Mouse (Mus musculus) midbrain, embryonic 12.5 days (tissue): ENCODE measurements around the gene Armc7. TPM values are rescaled to one million over a fixed set of nuclear protein-coding genes. Genes with fewer than 3 reads are reported as not detected.
"Not testable (repeated sequence)": the region's sequence is repeated elsewhere in the genome, so short reads cannot be mapped to it uniquely, and the experiment has no call there.

ENCODE experiments used
- ATAC-seq: fragments of 200-750 bp; cut with Nextera tagmentation; 2 replicates; pipeline ENCODE4 v1.8.0; 2017; ENCODE audit warnings: low read depth, moderate TSS enrichment, moderate library complexity; ENCODE audit not compliant: low FRiP score
- H3K27ac ChIP-seq: fragments of 300-500 bp; sonication (generic); replicated peaks from 2 replicates; pipeline ENCODE4 v1.5.1; 2016; ENCODE audit warnings: mild to moderate bottlenecking
- H3K27me3 ChIP-seq: fragments of 300-500 bp; sonication (generic); 2 replicates; pipeline ENCODE4 v1.6.1; 2016; ENCODE audit warnings: mild to moderate bottlenecking
- H3K36me3 ChIP-seq: fragments of 300-500 bp; sonication (generic); 2 replicates; pipeline ENCODE4 v1.6.1; 2016
- H3K4me1 ChIP-seq: fragments of 300-500 bp; sonication (generic); 2 replicates; pipeline ENCODE4 v1.6.1; 2016
- H3K4me2 ChIP-seq: fragments of 300-500 bp; sonication (generic); replicated peaks from 2 replicates; pipeline ENCODE4 v1.6.1; 2016; ENCODE audit warnings: mild to moderate bottlenecking, moderate library complexity
- H3K4me3 ChIP-seq: fragments of 300-500 bp; sonication (generic); 2 replicates; pipeline ENCODE4 v1.5.1; 2016; ENCODE audit warnings: mild to moderate bottlenecking
- H3K9ac ChIP-seq: fragments of 300-500 bp; sonication (generic); replicated peaks from 2 replicates; pipeline ENCODE4 v1.6.1; 2016; ENCODE audit warnings: mild to moderate bottlenecking, moderate library complexity
- H3K9me3 ChIP-seq: fragments of 300-500 bp; sonication (generic); 2 replicates; pipeline ENCODE4 v1.6.1; 2016; ENCODE audit warnings: mild to moderate bottlenecking
- WGBS: fragments of 180-500 bp; shearing (Covaris S2); methylation state at CpG from one replicate; pipeline ENCODE4 v1.1.7; 2016; 5-methylcytosine and 5-hydroxymethylcytosine counted together
- polyA plus RNA-seq: library from polyadenylated mRNA; unstranded; fragments of >200 nt; fragmentation: Nextera tagmentation; extraction: Ambion mirVana; gene quantifications from 2 replicates; pipeline ENCODE4 v1.2.1, GENCODE M21; 2016

The Armc7 gene
- polyA plus RNA-seq, 1 experiment from 2014 or later = 10.3 TPM

- 85% methylated on average over 5 of the region's 5 CpGs for WGBS
- ATAC-seq = no peak
- H3K4me2 ChIP-seq = no peak overlapping the region
- no peak overlapping the region for H3K4me3 ChIP-seq
- no peak overlapping the region for H3K9ac ChIP-seq
- peaks cover 5% of the 10 kb centered on the region for H3K4me1 ChIP-seq
- H3K27ac ChIP-seq = no peak overlapping the region
- H3K27me3 ChIP-seq = no peaks in the 10 kb centered on the region
- peaks cover 6% of the 10 kb centered on the region for H3K36me3 ChIP-seq
- H3K9me3 ChIP-seq = no peaks in the 10 kb centered on the region
These were observed 41.5 kb downstream of the Armc7 start for GRCm38 (mm10) chr11:115516942-115517341.

GRCm38 (mm10) chr11:115518693-115519092 lies 43.2 kb downstream of the Armc7 start:
- ATAC-seq = no peak
- no peak overlapping the region for H3K9ac ChIP-seq
- H3K27ac ChIP-seq = no peak overlapping the region
- H3K4me3 ChIP-seq = no peak overlapping the region
- no peak overlapping the region for H3K4me2 ChIP-seq
- H3K27me3 ChIP-seq = no peaks in the 10 kb centered on the region
- no peaks in the 10 kb centered on the region for H3K9me3 ChIP-seq
- peaks cover 4% of the 10 kb centered on the region; the same call in 1 of the 2 replicates for H3K4me1 ChIP-seq
- 79% methylated on average over 9 of the region's 9 CpGs for WGBS
- H3K36me3 ChIP-seq = peaks cover 16% of the 10 kb centered on the region

GRCm38 (mm10) chr11:115519581-115519980 lies 44.1 kb downstream of the Armc7 start:
- Histone ChIP-seq H3K27ac (no peak overlapping the region), H3K9ac (no peak overlapping the region), H3K36me3 (peaks cover 25% of the 10 kb centered on the region), H3K4me1 (peaks cover 4% of the 10 kb centered on the region; the same call in 1 of the 2 replicates), H3K9me3 (no peaks in the 10 kb centered on the region), H3K4me3 (no peak overlapping the region), H3K27me3 (no peaks in the 10 kb centered on the region), H3K4me2 (no peak overlapping the region)
- WGBS = 92% methylated on average over 3 of the region's 3 CpGs
- ATAC-seq = no peak

GRCm38 (mm10) chr11:115520218-115520617 lies 44.8 kb downstream of the Armc7 start:
- no peak overlapping the region for H3K4me3 ChIP-seq
- H3K27me3 ChIP-seq = no peaks in the 10 kb centered on the region
- ATAC-seq = no peak
- 66% methylated on average over 2 of the region's 2 CpGs for WGBS
- H3K4me2 ChIP-seq = no peak overlapping the region
- peaks cover 31% of the 10 kb centered on the region for H3K36me3 ChIP-seq
- 0 out of 2 replicates have a peak, but pooled peaks cover under 1% of the 10 kb centered on the region for H3K4me1 ChIP-seq
- no peaks in the 10 kb centered on the region for H3K9me3 ChIP-seq
- H3K9ac ChIP-seq = no peak overlapping the region
- H3K27ac ChIP-seq = no peak overlapping the region

GRCm38 (mm10) chr11:115521080-115521479 lies 45.6 kb downstream of the Armc7 start:
- Histone ChIP-seq H3K4me2 (no peak overlapping the region), H3K4me3 (no peak overlapping the region), H3K9ac (no peak overlapping the region), H3K36me3 (peaks cover 39% of the 10 kb centered on the region), H3K27me3 (no peaks in the 10 kb centered on the region), H3K4me1 (no peaks in the 10 kb centered on the region), H3K27ac (no peak overlapping the region), H3K9me3 (no peaks in the 10 kb centered on the region)
- no peak for ATAC-seq
- 87% methylated on average over 4 of the region's 4 CpGs for WGBS

GRCm38 (mm10) chr11:115522238-115522637 lies 46.8 kb downstream of the Armc7 start:
- Histone ChIP-seq H3K4me2 (no peak overlapping the region), H3K27ac (no peak overlapping the region), H3K36me3 (peaks cover 51% of the 10 kb centered on the region), H3K27me3 (no peaks in the 10 kb centered on the region), H3K4me3 (no peak overlapping the region), H3K9me3 (no peaks in the 10 kb centered on the region), H3K4me1 (no peaks in the 10 kb centered on the region), H3K9ac (no peak overlapping the region)
- ATAC-seq = no peak
- 93% methylated on average over 2 of the region's 2 CpGs for WGBS

- Histone ChIP-seq H3K9ac (no peak overlapping the region), H3K36me3 (peaks cover 55% of the 10 kb centered on the region), H3K27me3 (no peaks in the 10 kb centered on the region), H3K27ac (no peak overlapping the region), H3K9me3 (no peaks in the 10 kb centered on the region), H3K4me2 (no peak overlapping the region), H3K4me1 (no peaks in the 10 kb centered on the region), H3K4me3 (no peak overlapping the region)
- no peak for ATAC-seq
- 89% methylated on average over 2 of the region's 2 CpGs for WGBS
These were observed 47.2 kb downstream of the Armc7 start for GRCm38 (mm10) chr11:115522703-115523102.

GRCm38 (mm10) chr11:115526446-115526845 lies 51.0 kb downstream of the Armc7 start:
- not testable (repeated sequence) for H3K4me2 ChIP-seq, H3K9ac ChIP-seq, H3K27ac ChIP-seq, H3K27me3 ChIP-seq, H3K4me3 ChIP-seq, H3K9me3 ChIP-seq, ATAC-seq, H3K4me1 ChIP-seq
- peaks cover 79% of the 10 kb centered on the region for H3K36me3 ChIP-seq
- WGBS = 89% methylated on average over 3 of the region's 3 CpGs

- Histone ChIP-seq H3K4me1 (peaks cover 17% of the 10 kb centered on the region), H3K27me3 (no peaks in the 10 kb centered on the region), H3K4me2 (peak overlapping the region; percentile 69), H3K4me3 (peak overlapping the region; percentile 77), H3K27ac (peak overlapping the region; percentile 100), H3K36me3 (peaks cover 34% of the 10 kb centered on the region), H3K9me3 (no peaks in the 10 kb centered on the region), H3K9ac (peak overlapping the region; percentile 90)
- WGBS = 6% methylated on average over 11 of the region's 11 CpGs
- no peak for ATAC-seq
These were observed 59.4 kb downstream of the Armc7 start for GRCm38 (mm10) chr11:115534759-115535371.

GRCm38 (mm10) chr11:115535401-115536037 lies 60.1 kb downstream of the Armc7 start:
- Histone ChIP-seq H3K4me2 (peak overlapping the region; percentile 69), H3K36me3 (peaks cover 28% of the 10 kb centered on the region), H3K4me1 (peaks cover 17% of the 10 kb centered on the region), H3K9me3 (no peaks in the 10 kb centered on the region), H3K27me3 (no peaks in the 10 kb centered on the region), H3K4me3 (peak overlapping the region; percentile 77), H3K9ac (peak overlapping the region; percentile 90), H3K27ac (peak overlapping the region; percentile 100)
- ATAC-seq = peak; percentile 71
- WGBS = under 1% methylated on average over 53 of the region's 84 CpGs

- no peaks in the 10 kb centered on the region for H3K9me3 ChIP-seq
- peaks cover 17% of the 10 kb centered on the region for H3K4me1 ChIP-seq
- 2% methylated on average over 51 of the region's 70 CpGs for WGBS
- H3K27me3 ChIP-seq = no peaks in the 10 kb centered on the region
- ATAC-seq = peak; percentile 92
- peak within 1 kb of the TSS; percentile 77 for H3K4me3 ChIP-seq
- H3K9ac ChIP-seq = peak within 1 kb of the TSS; percentile 90
- peaks cover 25% of the 10 kb centered on the region for H3K36me3 ChIP-seq
- H3K4me2 ChIP-seq = peak within 1 kb of the TSS; percentile 69
- peak within 1 kb of the TSS; percentile 100 for H3K27ac ChIP-seq
These were observed 60.7 kb downstream of the Armc7 start, which contains the start of gene Sumo2 for GRCm38 (mm10) chr11:115536038-115536681. TSS of gene Sumo2 (minus strand) at chr11:115536276.
